Mouse (Mus musculus) CD4-positive naive resting alpha-beta T cell, adult 76 days (primary cell): Measurements from ENCODE around the gene Rev1. TPM values are rescaled to one million over a fixed set of nuclear protein-coding genes. Genes with fewer than 3 reads are reported as not detected.

Experiments
- total RNA-seq: library from RNA; stranded (reverse); gene quantifications from one replicate; pipeline ENCODE4 v1.2.4, GENCODE M21; 2023

Rev1 gene
- total RNA-seq: 37.3 TPM

GRCm38 (mm10) chr1:38129501-38130267 is at the start of gene Rev1:
Gene Rev1 (minus strand): TSS chr1:38129801.

Other genes starting within 250 kb of the Rev1 start
- gene Mitd1, start 239.4 kb downstream of the Rev1 start, total RNA-seq: 20.1 TPM
- 139 TPM for gene Mrpl30, start 239.3 kb downstream of the Rev1 start, total RNA-seq
- not detected for gene Lyg2, start 213.3 kb downstream of the Rev1 start, total RNA-seq
- gene Lyg1, start 172.0 kb downstream of the Rev1 start, total RNA-seq: not detected
- 77.8 TPM for gene Txndc9, start 131.9 kb downstream of the Rev1 start, total RNA-seq
- gene Eif5b, start 131.8 kb downstream of the Rev1 start, total RNA-seq: 41.9 TPM